Mouse (Mus musculus): ENCODE data around the gene Prss48.
"Not testable (repeated sequence)": the region's sequence is repeated elsewhere in the genome, so short reads cannot be mapped to it uniquely, and the experiment has no call there.

Prss48 gene

DNA sequence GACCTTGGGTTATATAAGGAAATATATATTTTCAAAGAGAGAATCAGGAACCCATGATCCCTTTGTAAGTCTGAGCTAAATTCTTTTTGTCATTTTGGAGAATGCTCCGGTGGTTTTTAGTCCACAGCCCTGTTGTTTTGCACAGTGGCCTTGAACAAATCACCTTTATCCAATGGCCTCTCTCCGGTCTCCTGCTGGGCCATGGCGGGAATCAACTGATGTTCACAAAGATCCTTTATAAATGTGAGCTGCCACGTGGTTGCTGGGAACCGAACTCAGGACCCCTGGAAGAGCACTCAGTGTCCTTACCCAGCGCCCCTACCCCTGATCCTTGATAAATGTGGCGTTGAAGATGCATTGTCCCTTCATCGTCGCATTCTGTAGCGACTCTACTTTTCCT, 2.5 kb upstream of the Prss48 start:
- no peak for DNase-seq (ENCODE audit: low spot score in 2 of 2)

GRCm38 (mm10) chr3:86002940-86003339, 649 bp upstream of the Prss48 start:
- no peak for DNase-seq (ENCODE audit: low spot score in 2 of 2)

GRCm38 (mm10) chr3:86001271-86001670, 1.0 kb downstream of the Prss48 start:
- no peak for DNase-seq (ENCODE audit: low spot score in 2 of 2)

- DNase-seq (ENCODE audit: low spot score in 2 of 2), result no peak
Observed at GRCm38 (mm10) chr3:85994645-85995044, 7.6 kb downstream of the Prss48 start.

- DNase-seq (ENCODE audit: low spot score in 2 of 2), result no peak
Observed at GRCm38 (mm10) chr3:85993744-85994143, 8.5 kb downstream of the Prss48 start.

DNA sequence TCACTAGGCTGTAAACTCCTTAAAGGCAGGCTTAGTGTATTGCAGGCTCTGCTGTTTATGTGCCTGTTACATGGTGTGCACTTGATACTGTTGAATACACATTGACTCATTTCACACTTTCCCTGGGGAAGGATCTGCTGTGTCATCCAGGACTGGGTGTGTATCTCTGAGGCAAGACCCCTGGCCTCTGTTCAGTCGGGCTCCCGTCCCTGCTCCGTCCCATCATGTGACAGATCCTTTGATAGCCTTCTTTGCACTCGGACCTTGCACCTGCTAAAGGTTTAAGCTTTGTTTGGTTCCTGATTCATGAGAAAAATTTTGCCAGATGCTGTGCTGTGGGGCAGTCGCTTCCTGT, 10.5 kb downstream of the Prss48 start:
- no peak for DNase-seq (ENCODE audit: low spot score in 2 of 2)

GRCm38 (mm10) chr3:85991140-85991801, 11.0 kb downstream of the Prss48 start:
- DNase-seq (ENCODE audit: low spot score in 2 of 2), result no peak

- no peak for DNase-seq (ENCODE audit: low spot score in 2 of 2)
Observed at GRCm38 (mm10) chr3:85987225-85987624, 15.1 kb downstream of the Prss48 start.

DNA sequence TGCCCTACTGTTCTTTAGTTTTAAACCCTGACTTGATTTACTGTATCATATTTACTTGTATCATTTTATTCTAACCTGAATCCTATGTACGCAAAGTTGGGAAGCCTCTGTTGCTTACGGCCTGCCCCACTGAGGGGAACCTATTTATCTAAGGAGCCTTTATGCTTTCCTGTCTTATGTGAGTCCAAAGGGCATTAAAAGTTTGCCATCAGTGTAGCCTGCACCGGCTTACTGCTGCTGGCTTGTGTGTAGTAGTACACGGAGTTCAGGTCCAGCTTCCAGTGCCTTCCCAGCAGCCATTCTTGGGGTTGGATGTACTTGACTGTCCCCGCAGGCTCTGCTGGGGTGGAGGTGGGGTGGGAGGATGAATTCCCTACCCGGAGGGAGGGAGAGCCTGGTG, 17.8 kb downstream of the Prss48 start:
- DNase-seq (ENCODE audit: low spot score in 2 of 2), result no peak

DNA sequence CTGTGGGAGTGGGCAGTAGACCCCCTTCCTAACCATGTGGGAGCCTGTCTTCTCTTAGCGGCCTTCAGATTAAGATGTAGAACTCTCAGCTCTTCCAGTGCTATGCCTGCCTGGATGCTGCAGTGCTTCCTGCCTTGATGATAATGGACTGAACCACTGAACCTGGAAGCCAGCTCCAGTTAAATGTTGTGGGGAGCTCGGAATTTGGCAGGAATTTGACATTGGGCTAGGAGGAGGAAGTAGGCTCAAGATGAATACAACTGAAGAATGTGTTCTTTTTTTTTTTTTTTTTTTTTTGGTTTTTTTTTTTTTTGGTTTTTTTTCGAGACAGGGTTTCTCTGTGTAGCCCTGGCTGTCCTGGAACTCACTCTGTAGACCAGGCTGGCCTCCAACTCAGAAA, 20.5 kb downstream of the Prss48 start:
- DNase-seq (ENCODE audit: low spot score in 2 of 2), result not testable (repeated sequence)

GRCm38 (mm10) chr3:85980036-85980435, 22.3 kb downstream of the Prss48 start:
- no peak for DNase-seq (ENCODE audit: low spot score in 2 of 2)

- no peak for DNase-seq (ENCODE audit: low spot score in 2 of 2)
Observed at GRCm38 (mm10) chr3:85974451-85974850, 27.8 kb downstream of the Prss48 start.

DNA sequence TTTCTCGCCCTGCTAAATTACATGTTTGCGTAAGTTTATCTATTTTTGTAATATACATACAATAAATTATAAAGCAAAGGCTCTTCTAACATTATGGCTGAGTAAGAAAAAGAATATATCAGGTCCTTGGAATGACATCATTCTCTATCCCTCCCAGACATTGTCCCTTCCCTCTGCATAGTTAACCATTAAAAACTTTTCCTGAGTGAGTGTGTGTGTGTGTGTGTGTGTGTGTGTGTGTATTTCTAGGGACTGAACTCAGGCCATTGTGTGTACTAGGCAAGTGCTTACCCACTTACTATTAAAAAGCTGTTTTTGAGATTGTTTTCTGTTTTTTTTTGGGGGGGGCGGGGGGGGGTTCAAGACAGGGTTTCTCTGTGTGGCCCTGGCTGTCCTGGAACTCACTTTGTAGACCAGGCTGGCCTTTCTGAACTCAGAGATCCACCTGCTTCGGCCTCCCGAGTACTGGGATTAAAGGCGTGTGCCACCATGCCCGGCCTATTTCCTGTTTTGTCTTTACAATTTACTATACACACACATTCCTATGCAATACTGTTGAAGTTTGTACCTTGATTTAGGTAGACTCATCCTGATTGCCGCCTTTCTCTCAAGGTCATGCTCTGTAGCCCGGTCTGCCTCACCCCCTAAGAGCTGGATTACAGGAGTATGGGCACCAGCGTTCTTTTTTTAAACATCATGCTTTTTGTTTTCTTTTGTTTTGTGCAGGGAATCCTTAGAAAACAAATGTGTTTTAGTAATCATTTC, 28.7 kb downstream of the Prss48 start:
- DNase-seq (ENCODE audit: low spot score in 2 of 2), result no peak

GRCm38 (mm10) chr3:85971599-85971975, 30.7 kb downstream of the Prss48 start:
- DNase-seq (ENCODE audit: low spot score in 2 of 2), result no peak

DNA sequence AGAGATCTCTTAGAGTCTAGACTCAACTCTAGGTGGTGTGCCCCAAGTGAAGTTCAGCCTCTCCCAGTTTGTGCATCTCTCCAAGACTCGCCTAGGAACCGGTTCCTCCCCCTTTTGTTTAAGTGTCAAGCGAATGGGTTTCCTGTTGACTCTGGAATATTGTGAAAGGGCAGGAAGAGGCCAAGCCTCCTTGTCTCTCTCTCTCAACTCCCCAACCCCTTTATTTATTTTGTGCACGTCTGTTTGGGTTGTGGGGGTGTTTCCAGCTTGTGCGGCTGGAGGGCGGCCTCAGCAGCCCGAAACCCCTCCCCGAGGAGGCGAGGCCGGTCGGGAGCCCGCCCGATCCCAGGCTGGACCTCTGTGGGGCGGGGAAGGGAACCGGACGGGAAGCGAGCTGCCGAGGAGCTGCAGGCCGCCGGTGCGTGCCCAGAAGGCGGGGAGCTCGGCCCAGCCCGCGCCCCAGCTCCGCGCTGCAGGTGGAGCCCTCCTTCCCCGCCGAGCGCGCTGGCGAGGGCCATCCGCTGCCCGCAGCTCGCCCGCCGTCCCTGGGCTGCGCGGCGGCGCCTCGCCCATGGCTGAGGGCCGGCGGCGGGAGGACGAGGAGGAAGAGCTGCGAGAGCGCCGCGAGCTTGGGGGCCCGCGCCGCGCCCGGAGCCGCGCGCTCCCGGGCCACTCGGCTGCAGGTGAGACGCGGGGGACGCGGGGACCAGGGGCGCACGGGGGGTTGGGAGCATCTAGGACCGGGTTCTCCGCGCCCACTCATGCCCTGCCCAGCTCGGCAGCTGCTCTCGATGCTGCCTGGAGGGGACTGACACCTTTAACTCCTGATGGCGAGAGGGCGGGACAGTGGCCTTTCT, 31.3 kb downstream of the Prss48 start, which contains the start of gene Sh3d19:
Sh3d19 (plus strand) TSS at position 368 of the 857 bp plus-strand sequence.
- DNase-seq (ENCODE audit: low spot score in 2 of 2), result peak; percentile 44 to 45

DNA sequence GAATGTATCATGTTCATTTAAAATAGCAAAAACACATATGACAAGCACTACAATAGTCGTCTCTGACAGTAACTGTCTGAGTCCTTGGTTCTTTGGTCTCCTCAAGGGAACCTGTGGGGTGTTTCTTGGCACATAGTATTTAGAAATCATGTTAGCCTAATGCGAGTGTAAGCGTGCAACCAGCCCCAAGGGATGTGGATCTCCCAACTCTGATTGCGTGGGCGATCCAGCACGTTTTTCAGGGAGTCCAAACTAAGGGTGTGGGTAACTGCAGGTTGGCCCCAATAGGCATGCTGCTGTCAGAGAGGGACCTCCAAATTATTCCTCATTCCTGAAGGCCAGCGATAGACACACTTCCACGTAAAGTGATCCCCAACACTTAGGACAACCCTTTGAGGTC, 33.3 kb downstream of the Prss48 start:
- no peak for DNase-seq (ENCODE audit: low spot score in 2 of 2)

GRCm38 (mm10) chr3:85965479-85965878, 36.8 kb downstream of the Prss48 start:
- DNase-seq (ENCODE audit: low spot score in 2 of 2), result no peak

DNA sequence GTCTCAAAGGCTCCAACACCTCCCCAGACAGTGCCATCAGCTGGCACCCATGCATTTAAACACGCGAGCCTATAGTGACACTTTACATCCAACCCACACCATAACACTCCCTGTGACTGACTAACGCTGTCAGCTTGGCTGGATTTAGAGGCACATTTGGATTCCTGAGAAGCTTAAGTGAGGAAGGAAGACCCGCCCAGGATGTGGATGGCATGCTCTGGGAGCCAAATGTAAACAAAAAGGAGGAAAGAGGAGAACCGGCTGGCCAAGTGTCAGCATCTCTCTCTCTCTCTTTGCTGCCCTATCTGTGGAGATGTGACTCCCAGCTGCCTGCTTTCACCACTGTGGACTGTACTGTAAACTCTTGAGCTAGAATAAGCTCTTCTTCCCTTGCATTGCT, 41.2 kb downstream of the Prss48 start:
- peak in 1 of 2 experiments; percentile 39 for DNase-seq (ENCODE audit: low spot score in 2 of 2)

GRCm38 (mm10) chr3:85959669-85960068, 42.6 kb downstream of the Prss48 start:
- no peak for DNase-seq (ENCODE audit: low spot score in 2 of 2)

DNA sequence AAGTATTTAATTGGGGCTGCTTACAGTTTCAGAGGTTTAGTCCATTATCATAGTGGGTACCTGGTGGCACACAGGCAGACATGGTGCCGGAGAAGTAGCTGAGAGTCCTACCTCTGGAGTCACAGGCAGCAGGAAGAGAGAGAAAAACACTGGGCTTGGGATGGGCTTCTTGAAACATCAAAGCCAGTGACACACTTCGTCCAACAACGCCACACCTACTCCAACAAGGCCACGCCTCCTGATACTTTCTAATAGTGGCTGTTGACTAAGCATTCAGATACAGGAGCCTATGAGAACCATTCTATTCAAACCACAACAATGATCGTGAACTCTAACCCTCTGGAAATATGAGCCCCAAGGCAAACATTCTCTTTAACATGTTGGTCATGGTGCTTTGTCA, 46.6 kb downstream of the Prss48 start:
- DNase-seq (ENCODE audit: low spot score in 2 of 2), result no peak

DNA sequence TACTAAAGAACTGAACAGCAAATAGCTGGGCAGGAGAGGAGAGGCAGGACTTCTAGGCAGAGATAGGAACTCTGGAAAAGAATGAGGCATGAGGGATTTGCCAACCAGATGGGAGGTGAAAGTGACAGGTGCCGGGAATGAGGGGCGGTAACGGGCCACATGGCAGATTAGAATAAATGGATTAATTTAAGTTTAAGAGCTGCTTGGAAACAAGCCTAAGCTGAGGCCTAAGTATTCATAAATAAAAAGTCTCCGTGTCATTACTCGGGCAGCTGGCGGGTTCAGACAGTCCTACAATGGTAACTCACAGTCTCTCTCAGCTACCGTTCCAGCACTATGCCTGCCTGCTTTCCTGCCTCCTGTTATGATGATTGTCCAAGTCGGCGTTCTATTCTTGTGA, 47.0 kb downstream of the Prss48 start:
- no peak for DNase-seq (ENCODE audit: low spot score in 2 of 2)

GRCm38 (mm10) chr3:85952696-85953283, 49.5 kb downstream of the Prss48 start:
- no peak for DNase-seq (ENCODE audit: low spot score in 2 of 2)

Data from right cerebral cortex, adult 2 months (tissue).